Mouse (Mus musculus) kidney, adult 8-10 months (tissue): ENCODE results near the gene Gdpgp1.

Experiments
- DNase-seq, 2 experiments: peaks; one replicate each; pipeline ENCODE4 v3.0.0; 2022

Gdpgp1 gene

DNA sequence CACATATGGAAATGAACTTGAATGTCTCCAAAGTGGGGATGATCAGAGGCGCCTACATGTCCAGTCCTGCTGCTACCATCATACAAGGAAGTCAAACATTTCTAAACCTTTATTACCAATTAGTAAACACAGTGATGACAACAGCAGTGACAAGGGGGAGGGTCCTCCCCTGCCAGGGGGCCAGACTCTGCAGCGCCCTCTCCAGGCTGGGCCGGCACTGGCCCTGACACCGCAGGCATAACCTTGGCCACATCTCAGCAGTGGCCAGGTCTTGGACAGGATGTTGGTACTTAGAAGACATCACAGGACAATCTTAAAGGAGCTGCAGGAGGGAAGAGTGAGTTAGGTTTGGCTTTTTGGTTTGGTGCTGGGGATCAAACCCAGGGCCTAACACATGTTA is 5.6 kb upstream of the Gdpgp1 start:
- no peak for DNase-seq

DNA sequence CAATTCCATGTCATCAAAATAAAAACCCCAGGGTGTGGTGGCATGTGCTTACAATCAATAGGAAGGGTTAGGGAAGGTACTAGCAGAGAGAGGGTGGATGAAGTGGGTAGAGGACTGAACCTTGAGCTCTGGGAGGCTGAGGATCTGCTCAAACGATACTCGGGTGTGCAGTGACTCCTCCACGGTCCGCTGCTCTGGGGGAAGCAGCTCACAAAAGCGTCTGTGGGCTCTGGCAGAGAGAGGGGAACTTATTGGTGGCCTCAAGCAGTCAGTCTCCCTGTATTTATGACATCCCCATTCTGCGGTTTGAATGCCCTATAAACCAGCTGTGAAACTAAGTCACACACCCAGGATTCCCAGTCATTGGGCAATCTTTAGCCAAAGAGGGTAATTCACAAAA is 2.5 kb upstream of the Gdpgp1 start:
- peak in 1 of 2 experiments; percentile 38 for DNase-seq

GRCm38 (mm10) chr7:80231971-80232488 is 635 bp upstream of the Gdpgp1 start:
- peak; percentile 80 to 82 for DNase-seq

DNA sequence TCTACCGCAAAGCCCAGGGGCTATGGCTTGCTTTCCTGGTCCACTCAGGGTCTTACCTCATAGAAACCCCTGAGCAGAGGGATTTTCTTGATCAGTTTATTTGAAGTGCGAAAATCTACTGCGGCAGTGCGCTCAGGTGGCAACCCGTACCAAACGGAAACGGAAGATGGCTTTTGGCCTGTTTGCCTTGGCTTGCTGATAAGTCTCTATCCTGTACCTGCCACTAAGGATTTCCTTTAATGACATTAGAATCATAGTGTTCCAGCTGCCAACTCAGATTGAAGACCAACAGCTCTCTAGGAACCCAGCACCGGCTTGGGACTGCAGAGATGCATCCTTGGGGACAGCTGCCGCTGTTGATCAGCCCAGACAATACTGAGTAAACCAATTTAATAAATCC is 1.1 kb downstream of the Gdpgp1 start:
- DNase-seq = no peak

DNA sequence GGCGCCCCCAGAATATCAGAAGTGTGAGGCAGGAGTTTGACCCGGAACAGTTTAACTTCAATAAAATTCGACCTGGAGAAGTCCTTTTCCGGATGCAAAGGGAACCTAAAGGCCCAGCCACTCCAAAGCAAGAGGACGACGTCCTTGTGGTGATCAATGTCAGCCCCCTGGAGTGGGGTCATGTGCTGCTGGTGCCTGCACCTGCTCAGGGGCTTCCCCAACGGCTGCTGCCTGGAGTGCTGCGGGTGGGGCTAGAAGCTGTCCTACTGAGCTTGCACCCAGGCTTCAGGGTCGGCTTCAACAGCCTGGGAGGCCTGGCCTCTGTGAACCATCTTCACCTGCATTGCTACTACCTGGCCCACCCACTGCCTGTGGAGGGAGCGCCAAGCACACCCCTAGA is 5.9 kb downstream of the Gdpgp1 start:
- DNase-seq = no peak

- DNase-seq = no peak
These were observed 9.0 kb downstream of the Gdpgp1 start for GRCm38 (mm10) chr7:80241661-80242060.

DNA sequence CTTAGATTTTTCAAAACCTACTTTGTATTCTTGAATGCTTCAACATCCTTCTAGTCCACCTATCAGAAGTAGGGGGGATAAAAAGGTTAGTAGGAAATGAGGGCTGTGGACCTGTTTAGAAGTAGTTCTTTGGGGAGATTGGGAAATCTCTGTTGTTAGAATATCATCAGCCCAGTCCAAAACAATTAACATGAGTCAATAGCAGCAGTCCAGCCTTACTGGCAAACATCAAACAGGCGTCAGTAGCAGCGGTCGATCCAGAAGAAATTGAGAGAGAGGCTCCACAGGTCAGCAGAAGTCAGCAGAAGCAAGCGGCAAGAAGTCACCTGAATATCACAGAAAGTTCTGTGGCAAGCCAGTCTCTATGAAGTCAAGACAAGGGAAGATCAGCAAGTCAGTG is 12.2 kb downstream of the Gdpgp1 start:
- no peak for DNase-seq

DNA sequence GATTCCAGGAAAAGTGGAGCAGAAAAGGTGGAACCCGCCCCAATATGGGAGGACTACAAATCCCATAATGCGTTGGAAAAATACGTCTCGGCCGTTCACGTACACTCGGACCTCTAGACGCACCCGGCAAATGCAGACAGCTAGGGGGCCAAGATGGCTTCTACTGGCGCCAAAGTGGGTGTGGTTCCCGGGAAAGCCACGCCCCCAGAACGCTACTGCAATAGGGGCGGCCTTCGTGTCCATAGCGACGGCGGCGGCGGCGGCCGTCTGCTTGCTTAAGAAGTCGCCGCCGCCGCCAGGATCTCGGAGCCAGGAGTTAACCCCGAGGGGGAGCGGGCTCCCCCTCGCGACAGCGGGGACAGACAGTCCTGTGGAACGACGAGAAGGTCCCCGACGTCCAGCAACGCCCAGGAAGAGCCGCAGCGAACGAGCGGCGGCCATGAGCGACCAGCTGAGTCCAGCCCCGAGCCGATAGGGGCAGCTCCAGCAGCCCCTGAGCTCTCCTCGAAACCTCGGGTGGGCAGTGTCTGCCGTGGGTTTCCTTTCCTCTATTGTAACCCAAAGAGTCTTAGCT is 13.6 kb downstream of the Gdpgp1 start, which contains the start of gene Ttll13:
TSS of gene Ttll13 (plus strand) at position 229 of the 574 bp plus-strand sequence.
- peak; percentile 98 for DNase-seq

DNA sequence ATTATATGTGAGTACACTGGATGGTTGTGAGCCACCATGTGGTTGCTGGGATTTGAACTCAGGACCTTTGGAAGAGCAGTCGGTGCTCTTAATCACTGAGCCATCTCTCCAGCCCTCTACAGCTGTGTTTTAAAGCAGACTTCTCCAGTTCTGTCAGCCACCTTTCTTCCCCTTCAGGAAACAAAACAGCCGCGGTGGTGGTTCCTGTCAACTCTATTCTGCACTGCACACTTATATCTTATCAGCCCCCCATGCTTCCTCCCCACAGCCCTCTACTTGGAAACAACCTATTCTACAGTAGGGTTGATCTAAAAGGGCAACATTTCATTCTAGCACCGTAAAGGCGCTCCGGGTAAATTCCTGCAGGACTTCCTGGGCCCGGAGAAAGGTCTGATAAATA is 14.2 kb downstream of the Gdpgp1 start:
- no peak for DNase-seq

GRCm38 (mm10) chr7:80252437-80252836 is 19.8 kb downstream of the Gdpgp1 start:
- no peak for DNase-seq

- no peak for DNase-seq
These were observed 20.2 kb downstream of the Gdpgp1 start for GRCm38 (mm10) chr7:80252886-80253285.

DNA sequence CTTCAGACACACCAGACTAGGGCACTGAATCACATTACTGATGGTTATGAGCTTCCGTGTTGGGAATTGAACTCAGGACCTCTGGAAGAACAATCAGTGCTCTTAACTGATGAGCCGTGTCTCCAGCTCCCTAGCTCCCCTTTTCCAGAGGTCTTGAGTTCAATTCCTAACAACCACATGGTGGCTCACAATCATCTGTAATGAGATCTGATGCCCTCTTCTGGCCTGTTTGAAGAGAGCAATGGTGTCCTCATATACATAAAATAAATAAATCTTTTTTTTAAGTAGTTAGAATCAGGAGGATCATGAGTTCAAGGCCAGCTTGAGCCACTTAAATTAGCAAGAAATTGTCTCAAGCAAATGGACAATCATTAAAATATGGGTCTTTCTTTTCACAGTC is 23.3 kb downstream of the Gdpgp1 start:
- DNase-seq = no peak

DNA sequence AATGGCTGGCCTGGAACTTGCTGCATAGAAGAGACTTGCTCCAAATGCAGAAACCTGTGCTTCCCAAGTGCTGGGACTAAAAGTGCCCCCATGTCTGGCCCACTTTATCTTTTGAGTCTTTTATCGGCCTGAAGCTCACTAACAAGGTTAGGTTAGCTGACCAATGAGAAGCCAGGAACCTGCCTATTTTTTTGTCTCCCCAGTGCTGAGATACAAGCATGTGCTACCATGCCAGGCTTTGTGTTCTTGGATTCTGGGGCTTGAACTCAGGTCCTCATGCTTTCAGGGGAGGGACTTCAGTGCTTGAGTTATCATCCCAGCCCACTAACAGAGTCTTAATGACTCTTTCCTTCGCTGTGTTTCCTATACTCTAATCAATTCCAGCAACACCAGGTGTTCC is 25.0 kb downstream of the Gdpgp1 start:
- DNase-seq = no peak

- DNase-seq = peak; percentile 87 to 89
These were observed 28.1 kb downstream of the Gdpgp1 start, which contains the start of gene Ngrn for GRCm38 (mm10) chr7:80260625-80261371. TSS of gene Ngrn (plus strand) at chr7:80261215.

DNA sequence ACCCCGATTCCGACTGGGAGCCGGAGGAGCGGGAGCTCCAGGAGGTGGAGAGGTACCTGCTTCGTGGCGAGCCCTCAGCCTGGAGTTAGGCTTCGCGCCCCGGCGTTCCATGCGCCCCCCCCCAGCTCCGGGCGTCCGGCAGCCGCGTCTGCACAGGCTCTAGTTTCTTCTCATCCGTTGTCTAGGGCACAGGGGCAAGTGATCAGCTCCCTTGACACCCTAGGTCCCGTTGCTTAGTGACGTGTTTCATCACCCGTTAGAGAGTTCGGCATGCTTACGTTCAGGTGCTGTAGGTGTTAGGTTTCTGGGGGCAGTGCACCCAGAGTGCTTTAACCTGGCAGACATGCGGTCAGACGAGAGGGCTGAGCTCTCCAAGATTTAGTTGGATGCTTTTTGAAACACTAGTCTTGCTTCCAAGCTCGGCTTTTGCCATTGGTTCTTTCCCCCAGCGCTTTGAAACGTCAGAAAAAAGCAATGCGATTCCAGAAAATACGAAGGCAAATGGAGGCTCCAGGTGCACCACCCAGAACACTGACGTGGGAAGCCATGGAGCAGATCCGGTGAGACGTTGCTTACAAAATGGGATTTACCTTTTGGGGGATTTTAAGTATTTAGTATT is 28.8 kb downstream of the Gdpgp1 start:
- no peak for DNase-seq

DNA sequence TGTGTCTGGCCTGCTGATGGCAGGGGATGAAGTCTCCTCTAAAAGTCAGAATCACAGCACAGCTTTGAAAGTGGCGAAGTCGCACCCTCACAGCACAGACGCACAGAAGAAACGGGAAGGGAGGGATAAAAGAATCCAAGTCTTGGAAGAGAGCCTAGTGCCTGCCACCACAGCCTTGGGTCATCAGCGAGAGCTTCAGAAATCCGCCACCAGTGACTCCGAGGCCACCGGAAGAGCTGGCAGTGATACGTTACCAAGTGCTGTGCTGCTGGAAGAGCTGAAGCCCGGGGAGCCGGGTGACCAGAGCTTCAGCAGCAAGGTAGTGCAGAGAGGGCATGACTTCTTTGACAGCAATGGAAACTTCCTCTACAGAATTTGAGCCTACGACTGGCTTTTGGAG is 31.9 kb downstream of the Gdpgp1 start:
- DNase-seq = no peak

DNA sequence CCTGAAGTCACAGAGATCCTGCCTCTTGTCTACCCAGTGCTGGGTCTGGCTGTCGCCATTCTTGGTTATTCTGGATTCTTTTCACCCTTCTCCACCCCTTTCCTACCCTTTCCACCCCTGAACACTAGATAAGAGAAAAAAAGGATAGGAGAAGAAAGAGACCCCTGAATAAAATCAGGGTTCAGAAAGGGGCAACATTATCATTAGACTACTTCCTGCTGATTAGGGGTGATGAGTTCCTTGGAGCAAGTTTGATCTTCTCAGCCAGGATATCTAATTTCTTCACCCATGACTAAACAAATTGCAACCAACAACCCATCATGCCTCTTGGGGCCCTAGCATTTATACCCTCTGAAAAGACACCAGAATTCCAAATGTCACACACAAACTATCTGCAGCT is 35.1 kb downstream of the Gdpgp1 start:
- no peak for DNase-seq

GRCm38 (mm10) chr7:80268897-80269750 is 36.5 kb downstream of the Gdpgp1 start, which contains the start of gene Vps33b:
TSS of gene Vps33b (plus strand) at chr7:80269649.
- DNase-seq = peak; percentile 94 to 98

GRCm38 (mm10) chr7:80269751-80270255 is 37.1 kb downstream of the Gdpgp1 start:
- peak; percentile 43 to 46 for DNase-seq

DNA sequence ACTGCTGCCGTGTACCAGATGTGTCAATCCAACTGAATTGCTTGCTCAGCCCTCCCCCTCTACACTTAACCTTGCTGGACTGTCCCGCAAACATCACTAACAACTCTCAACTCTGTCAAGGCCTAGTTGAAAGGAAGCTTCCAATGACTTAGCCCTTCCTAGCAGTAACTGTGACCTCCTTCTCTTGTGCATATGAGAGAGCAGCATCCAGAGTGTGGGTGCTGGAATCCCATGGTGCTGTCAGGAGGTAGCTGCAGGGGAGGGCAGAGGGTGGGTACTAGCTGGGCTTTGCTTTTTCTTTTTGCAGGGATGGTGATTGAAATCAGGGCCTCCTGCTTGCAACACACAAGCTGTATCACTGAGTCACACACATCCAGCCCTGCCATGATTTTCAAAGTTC is 40.8 kb downstream of the Gdpgp1 start:
- no peak for DNase-seq

DNA sequence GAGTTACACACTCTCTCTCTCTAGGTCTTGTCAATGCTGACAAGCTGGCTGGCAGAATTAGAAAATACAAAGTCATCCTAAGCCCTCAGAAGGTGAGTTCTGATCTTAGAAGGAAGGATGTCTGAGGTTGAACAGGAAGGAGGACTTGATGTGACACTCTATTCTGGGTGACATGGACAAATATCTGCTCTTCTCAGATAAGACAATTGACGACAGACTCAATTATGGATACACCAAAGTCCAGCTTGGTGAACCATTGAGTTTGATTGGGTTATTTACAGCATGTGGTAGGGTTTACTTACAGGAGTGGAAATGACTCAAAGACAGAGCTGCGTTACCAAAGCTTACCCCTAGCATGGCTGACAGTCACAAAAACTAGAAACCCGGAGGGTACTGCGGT is 43.7 kb downstream of the Gdpgp1 start:
- no peak for DNase-seq

DNA sequence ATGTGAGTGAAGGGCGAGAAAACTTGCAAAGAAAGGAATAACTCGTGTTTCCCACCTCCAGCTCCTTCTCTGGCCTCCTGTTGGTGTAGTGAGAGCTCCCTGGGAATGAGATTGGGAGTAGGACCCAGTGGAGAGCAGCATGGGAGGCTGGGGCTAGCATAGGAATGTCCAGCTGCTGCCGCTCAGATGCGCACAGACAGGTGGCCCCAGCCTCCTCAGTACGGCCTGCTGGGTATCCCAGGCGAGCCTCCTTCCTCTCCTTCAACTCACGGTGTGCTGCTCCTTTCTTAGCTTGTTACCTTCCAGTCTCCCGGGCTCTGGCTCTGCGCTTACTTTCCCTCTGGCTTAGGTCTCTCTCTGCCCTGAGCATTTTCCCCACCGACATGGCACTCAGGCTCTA is 47.4 kb downstream of the Gdpgp1 start:
- DNase-seq = no peak

- DNase-seq = no peak
These were observed 48.3 kb downstream of the Gdpgp1 start for GRCm38 (mm10) chr7:80280998-80281397.
